In genomic region chr9:35372324-35373101, GRCm38 (mm10) we compare ENCODE assay signal across 13 mouse cellular contexts. TPM values are rescaled to one million over a fixed set of nuclear protein-coding genes. Genes with fewer than 3 reads are reported as not detected.
DNase-seq lines count a peak whose midpoint lies in the region; ATAC-seq and TF ChIP-seq lines count a peak whose summit lies in the region.
"Had no signal": no experiment of that assay in that cellular context is flagged by ENCODE, and none has a peak within 500 bp of the region (broad histone marks: within the 10 kb centered on the region; RNA-seq: fewer than 3 reads in every experiment).

No protein-coding gene starts in this region.

- WGBS in hindbrain, embryonic 10.5 days: 3% methylated on average over 9 of the region's 9 CpGs
- 16% methylated on average over 9 of the region's 9 CpGs for WGBS in hindbrain, postnatal 0 days
- WGBS in hindbrain, embryonic 13.5 days: 8% methylated on average over 9 of the region's 9 CpGs
- WGBS in midbrain, embryonic 16.5 days: 12% methylated on average over 9 of the region's 9 CpGs

- DNase-seq in hindbrain, embryonic 10.5 days (ENCODE audit: low spot score): peak; percentile 91
- no peak for DNase-seq in hindbrain, postnatal 0 days (ENCODE audit: low spot score)
- DNase-seq in embryo, embryonic 11 days: peak; percentile 81
- DNase-seq in T-cell, adult 2 months (ENCODE audit: low spot score): no peak
- no peak for DNase-seq in ovary, postnatal 14 days (ENCODE audit: low spot score)
- no peak for DNase-seq in right cerebral cortex, adult 18-20 months
- DNase-seq: cerebellum, postnatal 36 days; kidney, adult 2 months; thymus, adult 18-20 months had no signal

- peaks cover 55% of the 10 kb centered on the region for H3K27me3 ChIP-seq in hindbrain, embryonic 10.5 days (ENCODE audit: insufficient read depth, poor library complexity, severe bottlenecking)
- H3K27me3 ChIP-seq in hindbrain, postnatal 0 days (ENCODE audit: insufficient read depth, low read length): 0 out of 2 replicates have a peak, but pooled peaks cover 7% of the 10 kb centered on the region
- H3K27me3 ChIP-seq in hindbrain, embryonic 13.5 days: peaks cover 52% of the 10 kb centered on the region
- H3K27me3 ChIP-seq in midbrain, embryonic 16.5 days (ENCODE audit: control insufficient read depth, insufficient read depth, low read depth, low read length): no peaks in the 10 kb centered on the region
- H3K27me3 ChIP-seq: lung, embryonic 15.5 days had no signal

- no peak for TF ChIP-seq CTCF in hindbrain, postnatal 0 days (IDR thresholded peaks at IDR 0.05; ENCODE audit: low read depth)

- no peak for ATAC-seq in hindbrain, postnatal 0 days
- ATAC-seq in hindbrain, embryonic 13.5 days (ENCODE audit: low FRiP score): peak; percentile 59
- peak; percentile 64; the same call in 1 of the 2 replicates for ATAC-seq in midbrain, embryonic 16.5 days

- H3K27ac ChIP-seq in hindbrain, embryonic 10.5 days: peak overlapping the region; percentile 83
- H3K27ac ChIP-seq in hindbrain, postnatal 0 days: no peak overlapping the region
- no peak overlapping the region for H3K27ac ChIP-seq in hindbrain, embryonic 13.5 days
- H3K27ac ChIP-seq in midbrain, embryonic 16.5 days (ENCODE audit: low read length): no peak overlapping the region
- H3K27ac ChIP-seq: heart, embryonic 15.5 days; lung, embryonic 15.5 days had no signal

- no peaks in the 10 kb centered on the region for H3K36me3 ChIP-seq in hindbrain, embryonic 10.5 days
- no peaks in the 10 kb centered on the region for H3K36me3 ChIP-seq in hindbrain, postnatal 0 days (ENCODE audit: insufficient read depth, low read length)
- no peaks in the 10 kb centered on the region for H3K36me3 ChIP-seq in hindbrain, embryonic 13.5 days
- H3K36me3 ChIP-seq in midbrain, embryonic 16.5 days (ENCODE audit: control insufficient read depth, insufficient read depth, low read length): no peaks in the 10 kb centered on the region
- H3K36me3 ChIP-seq: heart, embryonic 15.5 days; lung, embryonic 15.5 days had no signal

- no peak overlapping the region for H3K4me2 ChIP-seq in hindbrain, postnatal 0 days (ENCODE audit: low read depth, low read length)
- H3K4me2 ChIP-seq in hindbrain, embryonic 13.5 days: no peak overlapping the region
- H3K4me2 ChIP-seq in midbrain, embryonic 16.5 days (ENCODE audit: low read length): no peak overlapping the region
- H3K4me2 ChIP-seq: heart, embryonic 15.5 days; lung, embryonic 15.5 days had no signal

- peaks cover 60% of the 10 kb centered on the region for H3K4me1 ChIP-seq in hindbrain, embryonic 10.5 days (replicated peaks)
- H3K4me1 ChIP-seq in hindbrain, postnatal 0 days (ENCODE audit: insufficient read depth, low read length): no peaks in the 10 kb centered on the region
- H3K4me1 ChIP-seq in hindbrain, embryonic 13.5 days (replicated peaks): peaks cover 11% of the 10 kb centered on the region
- H3K4me1 ChIP-seq in midbrain, embryonic 16.5 days (ENCODE audit: control insufficient read depth, insufficient read depth, low read length): no peaks in the 10 kb centered on the region
- H3K4me1 ChIP-seq: heart, embryonic 15.5 days; lung, embryonic 15.5 days had no signal

- H3K4me3 ChIP-seq in hindbrain, embryonic 10.5 days: peak overlapping the region; percentile 1; the same call in 1 of the 2 replicates
- H3K4me3 ChIP-seq in hindbrain, postnatal 0 days (ENCODE audit: low read length): no peak overlapping the region
- no peak overlapping the region for H3K4me3 ChIP-seq in hindbrain, embryonic 13.5 days
- H3K4me3 ChIP-seq in midbrain, embryonic 16.5 days (ENCODE audit: low read depth, low read length): no peak overlapping the region
- H3K4me3 ChIP-seq: heart, embryonic 15.5 days; lung, embryonic 15.5 days had no signal

- no peak overlapping the region for H3K9ac ChIP-seq in hindbrain, postnatal 0 days (replicated peaks; ENCODE audit: low read length)
- H3K9ac ChIP-seq in hindbrain, embryonic 13.5 days: no peak overlapping the region
- H3K9ac ChIP-seq in midbrain, embryonic 16.5 days (ENCODE audit: low read depth, low read length): no peak overlapping the region
- H3K9ac ChIP-seq: heart, embryonic 15.5 days; lung, embryonic 15.5 days had no signal

- no peaks in the 10 kb centered on the region for H3K9me3 ChIP-seq in hindbrain, embryonic 10.5 days
- H3K9me3 ChIP-seq in hindbrain, postnatal 0 days (ENCODE audit: low read length): no peaks in the 10 kb centered on the region
- no peaks in the 10 kb centered on the region for H3K9me3 ChIP-seq in hindbrain, embryonic 13.5 days
- H3K9me3 ChIP-seq in midbrain, embryonic 16.5 days (replicated peaks; ENCODE audit: control insufficient read depth, low read length, poor library complexity, severe bottlenecking): no peaks in the 10 kb centered on the region
- H3K9me3 ChIP-seq: heart, embryonic 15.5 days; lung, embryonic 15.5 days had no signal

RNA-seq across cellular contexts. Expression of gene Cdon, which starts 48.4 kb away (rescaled TPM):
- polyA plus RNA-seq in hindbrain, embryonic 10.5 days (2016; fragmentation: Nextera tagmentation; extraction: Ambion mirVana): 11.7 and 15.4 TPM in 2 replicates
- total RNA-seq in hindbrain, postnatal 0 days (2014; rRNA removed): 10.6 and 11.1 TPM in 2 replicates
- 1.0 and 1.7 TPM in 2 replicates for polyA plus RNA-seq in hindbrain, postnatal 0 days (2015; fragmentation: Nextera tagmentation; extraction: Ambion mirVana)
- polyA plus RNA-seq in hindbrain, embryonic 13.5 days (2015; fragmentation: Nextera tagmentation; extraction: Ambion mirVana): 5.0 and 7.9 TPM in 2 replicates
- polyA plus RNA-seq in midbrain, embryonic 16.5 days (2015; fragmentation: Nextera tagmentation; extraction: Ambion mirVana): 2.1 and 3.4 TPM in 2 replicates

Comparison
In these comparisons a context has a peak if more than half of its experiments do, and no peak if none do; other contexts are left out.
1. DNase-seq: peak in hindbrain, embryonic 10.5 days (single experiment) and embryo, embryonic 11 days (single experiment); none in hindbrain, postnatal 0 days (single experiment), T-cell, adult 2 months (single experiment), ovary, postnatal 14 days (single experiment) and right cerebral cortex, adult 18-20 months (single experiment).